Mouse (Mus musculus): ENCODE results near the gene Gpr4.

- TF ChIP-seq CTCF (IDR thresholded peaks at IDR 0.05; ENCODE audit: borderline replicate concordance, extremely low read depth, insufficient read depth, insufficient read length): no peak
- TF ChIP-seq POLR2A (IDR thresholded peaks at IDR 0.05; ENCODE audit: borderline replicate concordance, extremely low read depth, insufficient read depth, insufficient read length, poor library complexity, severe bottlenecking): peak; percentile 23; the same call in 1 of the 2 replicates
Observed at GRCm38 (mm10) chr7:19271238-19272172, 59.2 kb downstream of the Gpr4 start, which contains the start of gene Vasp.
